Mouse (Mus musculus): ENCODE measurements around the gene Pigc.

GRCm38 (mm10) chr1:161932286-161932685 lies 36.7 kb upstream of the Pigc start:
- TF ChIP-seq CTCF (IDR thresholded peaks at IDR 0.05; ENCODE audit: control insufficient read depth, insufficient read depth, low read length) (no peak), POLR2A (IDR thresholded peaks at IDR 0.05; ENCODE audit: borderline replicate concordance, control insufficient read depth, low read depth, low read length) (no peak)

All from bone marrow, adult 2 months (tissue).